Mouse (Mus musculus): ENCODE measurements at regions not wholly inside any gene's neighbourhood (a gene's known extent, or its start where the extent isn't known, plus 50 kb on each side); places are given as distances from the start of the nearest gene placed in this dataset.
A peak's percentile ranks its signal among the peaks of the same experiment; 100 is the strongest.

DNA sequence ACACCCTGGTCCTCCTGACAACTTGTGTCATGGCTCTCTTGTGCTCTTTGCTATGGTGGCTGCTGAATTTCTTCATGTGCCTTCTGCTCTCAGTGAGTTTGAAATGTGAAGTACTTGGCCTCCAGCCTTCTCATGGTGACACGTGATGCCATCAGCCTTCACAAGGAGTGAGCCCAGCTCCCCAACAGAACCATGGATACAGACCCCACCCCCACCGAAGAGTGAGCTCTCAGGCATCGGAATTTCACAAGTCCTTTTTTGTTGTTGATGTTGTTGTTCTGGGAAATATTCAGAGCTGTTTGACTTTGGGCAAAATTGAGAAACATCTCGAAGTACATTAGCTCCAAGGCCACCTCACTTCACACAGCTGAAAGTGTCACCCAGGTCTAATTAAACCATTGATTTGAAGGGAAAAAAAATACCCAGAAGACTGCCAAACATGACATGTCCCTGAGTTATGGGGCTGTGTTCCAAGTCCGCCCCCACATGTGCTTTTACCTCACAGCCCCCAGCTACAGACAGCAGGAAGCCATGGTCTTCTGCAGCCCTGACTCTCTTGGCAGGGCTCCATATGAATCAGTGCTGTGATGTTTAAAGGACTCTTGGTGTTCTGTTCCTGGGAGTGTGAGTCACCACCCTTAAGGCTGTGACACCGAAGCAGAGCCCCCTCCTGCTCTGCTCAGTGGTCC is 205.2 kb upstream of the A230072I06Rik start:
- peak; percentile 59 to 67 for DNase-seq (ENCODE audit: low spot score in 2 of 2)

DNA sequence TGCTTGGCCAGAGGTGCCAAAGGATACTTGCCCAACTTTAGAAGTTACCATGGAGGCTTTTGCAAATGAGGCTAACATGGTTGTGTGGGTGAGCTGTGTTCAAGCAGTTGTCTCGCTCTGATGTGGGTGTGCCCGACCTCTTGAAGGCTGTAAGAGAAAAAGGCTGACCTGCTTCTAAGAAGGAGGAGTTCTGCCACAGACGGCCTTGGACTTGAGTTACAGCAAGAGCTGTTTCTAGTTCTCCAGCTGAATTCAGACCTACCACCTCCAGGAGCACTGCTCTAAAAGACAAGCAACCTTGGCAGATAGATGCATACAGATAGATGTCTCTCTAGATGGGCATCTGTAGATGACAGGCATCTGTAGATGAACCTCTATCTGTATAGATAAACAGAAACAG is 202.7 kb upstream of the A230072I06Rik start:
- DNase-seq (ENCODE audit: low spot score in 2 of 2) = no peak

- no peak for DNase-seq (ENCODE audit: low spot score in 2 of 2)
Measured at GRCm38 (mm10) chr8:12076811-12077375, 201.7 kb upstream of the A230072I06Rik start.

- DNase-seq (ENCODE audit: low spot score in 2 of 2) = no peak
Measured at GRCm38 (mm10) chr8:12077896-12078295, 200.7 kb upstream of the A230072I06Rik start.

GRCm38 (mm10) chr8:12078679-12079566 is 199.7 kb upstream of the A230072I06Rik start:
- DNase-seq (ENCODE audit: low spot score in 2 of 2) = no peak

- no peak for DNase-seq (ENCODE audit: low spot score in 2 of 2)
Measured at GRCm38 (mm10) chr8:12081536-12081935, 197.1 kb upstream of the A230072I06Rik start.

GRCm38 (mm10) chr8:12087192-12087800 is 191.3 kb upstream of the A230072I06Rik start:
- DNase-seq (ENCODE audit: low spot score in 2 of 2) = no peak

DNA sequence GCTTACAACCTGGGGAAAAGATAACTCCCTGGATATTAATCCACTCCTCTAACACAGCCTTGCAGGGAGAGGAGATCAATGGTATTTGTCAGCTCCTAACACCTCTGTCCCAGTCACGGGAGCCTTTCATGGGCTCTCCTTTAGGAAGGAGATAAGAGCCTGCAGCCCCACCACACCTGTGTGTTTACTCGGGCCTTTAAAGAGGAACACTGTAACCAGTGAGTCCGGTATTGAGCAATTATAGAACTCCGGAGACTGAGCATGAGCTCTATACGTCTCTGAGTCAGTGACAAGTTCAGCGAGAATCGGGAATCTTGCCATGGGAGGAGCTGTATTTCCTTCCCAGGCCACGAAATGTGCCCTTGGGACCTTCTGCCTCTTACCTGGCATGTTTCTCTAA is 178.5 kb upstream of the A230072I06Rik start:
- no peak for DNase-seq (ENCODE audit: low spot score in 2 of 2)

DNA sequence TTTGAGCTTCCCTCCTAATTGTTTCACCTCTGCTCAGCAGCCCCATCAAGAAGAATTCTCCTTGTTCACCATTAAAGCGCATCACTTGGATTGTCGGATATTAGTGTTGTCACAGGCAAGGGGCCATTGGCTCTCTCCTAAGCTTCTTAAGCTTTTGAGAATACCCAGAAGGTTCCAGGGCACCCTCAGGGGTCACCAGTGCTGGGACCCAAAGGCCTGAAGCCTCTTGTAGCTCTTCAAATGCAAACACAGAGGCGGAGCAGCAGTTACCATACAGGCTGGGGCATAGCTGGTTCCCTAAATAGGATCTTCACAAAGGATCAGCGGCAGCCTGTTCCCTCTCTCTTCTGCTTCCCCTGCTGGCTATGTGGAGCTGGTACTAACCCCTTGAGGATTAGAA is 175.3 kb upstream of the A230072I06Rik start:
- DNase-seq (ENCODE audit: low spot score in 2 of 2) = no peak

GRCm38 (mm10) chr8:12105106-12105901 is 173.3 kb upstream of the A230072I06Rik start:
- DNase-seq (ENCODE audit: low spot score in 2 of 2) = no peak

GRCm38 (mm10) chr8:12108578-12108977 is 170.0 kb upstream of the A230072I06Rik start:
- no peak for DNase-seq (ENCODE audit: low spot score in 2 of 2)

DNA sequence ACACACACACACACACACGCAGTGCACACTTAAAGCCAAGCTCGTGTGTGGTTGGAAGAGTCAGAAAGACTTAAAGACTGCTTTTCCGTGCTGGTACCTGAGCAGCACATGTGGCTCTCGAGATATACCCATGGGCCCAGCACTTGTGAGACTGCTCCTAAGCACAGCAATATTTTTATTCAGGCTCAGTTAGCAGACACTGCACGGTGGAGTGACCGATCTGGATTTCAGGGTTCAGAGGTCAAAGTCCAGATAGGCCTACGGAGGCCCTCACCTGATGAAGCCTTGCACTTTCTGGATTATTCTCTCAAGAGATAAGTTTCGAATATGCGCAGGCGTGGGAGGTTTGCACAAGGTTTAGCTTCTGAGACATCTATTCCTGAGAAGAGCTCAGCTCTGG is 167.0 kb upstream of the A230072I06Rik start:
- DNase-seq (ENCODE audit: low spot score in 2 of 2) = no peak

- no peak for DNase-seq (ENCODE audit: low spot score in 2 of 2)
Measured at GRCm38 (mm10) chr8:12113023-12113422, 165.6 kb upstream of the A230072I06Rik start.

- DNase-seq (ENCODE audit: low spot score in 2 of 2) = no peak
Measured at GRCm38 (mm10) chr8:12126374-12127001, 152.1 kb upstream of the A230072I06Rik start.

DNA sequence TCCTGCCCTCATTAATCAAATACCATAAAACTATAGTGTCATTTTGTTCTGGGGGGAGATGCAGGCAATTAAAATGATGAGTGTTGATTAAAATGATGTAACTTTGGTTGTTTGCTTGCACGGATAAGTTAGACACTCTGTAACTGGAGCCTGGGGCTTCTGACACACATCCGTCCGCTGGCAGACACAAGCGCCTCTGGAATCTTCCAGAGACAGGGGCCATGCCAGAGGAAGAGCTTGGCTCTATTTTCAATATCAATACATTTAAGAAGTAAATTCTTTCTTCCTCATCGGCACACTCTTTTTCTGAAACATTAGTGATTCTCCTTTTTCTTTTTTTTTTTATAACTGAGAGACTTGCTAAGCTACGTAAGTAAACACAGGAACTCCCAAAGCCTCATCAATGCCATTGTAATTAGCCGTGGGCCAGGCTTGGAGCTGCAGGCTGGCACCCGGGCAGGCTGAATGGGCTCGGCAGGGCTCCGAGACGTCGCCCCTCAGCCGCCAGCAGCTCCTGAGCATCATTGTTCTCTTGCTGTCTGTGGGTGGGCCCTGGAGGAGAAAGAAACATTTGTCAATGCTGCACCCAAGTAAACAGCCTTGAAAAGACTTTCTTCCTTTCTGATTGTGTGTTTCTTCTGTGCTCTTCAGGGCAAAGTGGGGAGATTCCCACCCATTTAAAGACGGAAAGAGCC is 151.4 kb upstream of the A230072I06Rik start:
- DNase-seq (ENCODE audit: low spot score in 2 of 2) = no peak

- no peak for DNase-seq (ENCODE audit: low spot score in 2 of 2)
Measured at GRCm38 (mm10) chr8:12127801-12128490, 150.7 kb upstream of the A230072I06Rik start.

GRCm38 (mm10) chr8:12130591-12130990 is 148.0 kb upstream of the A230072I06Rik start:
- DNase-seq (ENCODE audit: low spot score in 2 of 2) = no peak

GRCm38 (mm10) chr8:12134200-12134599 is 144.4 kb upstream of the A230072I06Rik start:
- no peak for DNase-seq (ENCODE audit: low spot score in 2 of 2)

GRCm38 (mm10) chr8:12135392-12136177 is 143.0 kb upstream of the A230072I06Rik start:
- DNase-seq (ENCODE audit: low spot score in 2 of 2) = no peak

Measured in right cerebral cortex, postnatal 36 days (tissue).